Mouse (Mus musculus) spleen, adult 18-20 months (tissue): Measurements from ENCODE around the gene Thra.
A peak's percentile ranks its signal among the peaks of the same experiment; 100 is the strongest.

ENCODE experiments used
- DNase-seq, 2 experiments: peaks; one replicate each; pipeline ENCODE4 v3.0.0; 2022; ENCODE audit warnings: mixed read lengths in 2 of 2

Thra gene

DNA sequence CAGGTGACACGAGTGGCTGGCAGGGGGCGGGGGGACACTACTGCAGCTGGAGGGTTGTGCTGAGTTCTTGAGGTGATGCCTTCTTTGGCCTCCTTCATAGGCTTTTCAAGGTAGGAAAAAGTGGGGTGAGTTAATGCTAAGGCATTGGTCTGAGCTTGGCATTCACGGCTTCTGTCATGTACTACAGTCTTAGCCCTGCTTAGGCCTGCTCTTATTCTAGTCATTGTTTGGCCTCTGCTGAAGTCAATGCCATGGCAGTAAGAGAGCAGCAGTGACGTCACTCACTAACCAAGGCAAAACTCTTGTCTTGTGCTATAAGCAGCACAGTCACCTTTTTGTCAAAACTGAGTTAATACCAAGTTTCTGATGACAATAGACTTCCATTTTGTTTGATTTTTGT lies 57.5 kb downstream of the Thra start:
- DNase-seq: no peak

DNA sequence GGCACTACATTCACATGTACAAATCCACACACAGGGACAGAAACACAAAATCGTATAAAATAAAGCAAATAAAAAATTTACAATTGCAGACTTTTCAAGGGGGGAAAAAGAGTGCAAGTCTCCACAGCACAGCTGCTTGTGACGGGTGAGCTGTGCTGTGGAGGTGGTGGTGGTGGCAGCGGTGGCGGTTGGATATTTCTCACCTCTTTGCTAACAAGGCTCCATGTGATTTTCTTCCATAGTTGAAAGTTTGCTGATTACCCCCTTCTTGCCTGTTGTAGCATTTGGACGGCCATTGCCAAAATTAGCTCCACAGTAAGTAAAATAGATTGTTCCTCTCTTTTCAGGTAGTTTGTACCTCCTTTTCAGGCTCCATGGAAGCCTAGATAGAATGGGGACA lies 64.2 kb downstream of the Thra start, which contains the start of gene Casc3:
Casc3 (plus strand) TSS at position 301 of the 400 bp plus-strand sequence.
- DNase-seq: no peak

DNA sequence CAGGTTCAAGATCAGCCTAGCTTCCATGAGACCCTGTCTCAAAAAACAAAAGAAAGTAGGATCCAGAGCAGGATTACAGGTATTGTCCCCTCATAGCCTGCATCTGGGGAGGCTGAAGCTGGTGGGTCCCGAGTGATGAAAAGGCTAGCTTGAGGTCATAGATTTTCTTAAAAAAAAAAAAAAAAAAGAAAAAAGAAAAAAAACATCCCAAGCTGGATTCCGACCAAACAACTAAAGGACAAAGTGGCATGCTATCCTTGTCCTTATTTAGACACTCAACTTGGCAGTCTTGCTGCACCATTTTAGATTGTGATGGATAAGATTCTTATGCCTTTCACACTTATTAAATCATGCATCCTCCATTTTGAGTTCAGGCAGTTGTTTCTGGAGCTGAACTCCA lies 68.0 kb downstream of the Thra start:
- DNase-seq: no peak

DNA sequence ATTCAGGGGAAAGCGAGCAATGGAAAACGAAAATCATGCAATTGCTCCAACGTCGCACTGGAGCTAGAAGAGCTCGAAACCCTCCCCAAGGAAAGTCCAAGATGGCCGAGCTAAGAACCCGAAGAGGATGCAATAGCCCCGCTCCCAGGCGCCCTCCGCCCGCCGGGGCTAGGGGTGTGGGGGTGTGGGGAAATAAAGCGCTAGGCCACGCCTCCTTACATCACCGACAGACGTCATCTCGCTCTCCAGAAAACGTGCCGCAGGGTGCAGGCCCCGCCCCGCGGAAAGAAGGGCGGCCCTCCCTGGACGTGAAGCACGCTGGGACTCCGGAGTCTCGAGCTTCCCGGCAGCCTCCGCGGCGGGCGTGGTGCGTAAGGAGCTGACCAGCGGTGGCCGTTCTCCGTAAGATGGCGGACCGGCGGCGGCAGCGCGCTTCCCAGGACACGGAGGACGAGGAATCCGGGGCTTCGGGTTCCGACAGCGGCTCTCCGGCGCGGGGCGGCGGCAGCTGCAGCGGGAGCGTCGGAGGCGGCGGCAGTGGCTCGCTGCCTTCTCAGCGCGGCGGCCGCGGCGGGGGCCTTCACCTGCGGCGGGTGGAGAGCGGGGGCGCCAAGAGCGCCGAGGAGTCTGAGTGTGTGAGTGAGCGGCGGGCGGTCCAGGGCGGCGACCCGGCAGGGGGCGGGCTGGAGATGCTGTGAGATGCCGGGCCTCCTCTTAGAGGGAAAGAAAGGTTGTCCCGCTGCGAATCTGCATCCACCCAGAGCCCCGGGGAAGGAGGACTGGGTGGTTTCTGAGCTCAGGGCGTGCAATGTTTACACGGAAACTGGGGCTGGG lies 69.2 kb downstream of the Thra start:
- DNase-seq: peak; percentile 98

DNA sequence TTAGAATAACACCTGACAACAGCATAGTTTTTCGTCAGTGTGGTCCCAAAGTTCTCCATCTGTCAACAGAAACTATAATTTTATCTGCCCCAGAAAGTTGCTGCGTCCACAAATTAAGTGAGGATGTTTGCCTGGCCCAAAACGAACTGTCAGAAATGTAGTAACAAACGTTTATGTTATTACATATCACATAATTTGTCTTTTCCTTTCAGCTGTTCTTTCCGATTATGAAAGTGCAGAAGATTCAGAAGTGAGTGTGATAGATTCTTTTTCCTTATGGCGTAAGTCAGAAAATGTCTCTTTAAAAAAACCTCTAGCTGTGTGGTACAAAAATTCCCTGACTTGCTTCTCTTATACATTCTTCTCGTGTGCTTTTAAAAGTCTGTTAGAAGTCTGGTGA lies 70.2 kb downstream of the Thra start:
- DNase-seq: no peak

DNA sequence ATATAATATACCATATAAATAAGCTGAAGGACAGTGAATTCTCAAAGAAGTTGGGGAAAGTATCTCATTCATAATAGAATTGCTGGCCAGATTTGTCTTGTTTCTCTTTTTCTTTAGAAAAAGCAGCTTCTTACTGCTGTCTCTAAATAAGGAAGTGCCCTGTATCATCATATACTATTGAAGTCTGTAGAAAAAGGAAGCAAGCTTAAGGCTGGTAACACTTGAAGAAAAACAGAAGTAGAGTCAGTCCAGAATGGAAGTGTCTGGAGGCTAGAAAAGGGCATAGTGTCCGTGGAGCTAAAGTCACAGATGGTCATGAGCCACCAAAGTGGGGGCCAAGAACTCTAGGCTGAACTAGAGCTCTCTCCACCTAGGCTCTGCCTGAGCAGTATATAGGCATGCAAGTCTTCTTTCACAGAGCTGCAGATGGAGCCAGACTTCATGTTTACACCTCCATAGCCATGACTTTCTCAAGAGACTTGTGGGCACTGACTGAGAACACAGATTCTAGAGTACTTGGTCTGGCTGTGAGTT lies 76.3 kb downstream of the Thra start:
- DNase-seq: no peak
